Mouse (Mus musculus) embryonic facial prominence, embryonic 10.5 days (tissue): ENCODE data around the gene Noxo1. TPM values are rescaled to one million over a fixed set of nuclear protein-coding genes. Genes with fewer than 3 reads are reported as not detected.

Experiments used
- DNase-seq: peaks from one replicate; pipeline ENCODE4 v3.0.0-alpha.2; 2017; ENCODE audit warnings: low spot score
- H3K27ac ChIP-seq: fragments of 300-500 bp; sonication (generic); replicated peaks from 2 replicates; pipeline ENCODE4 v1.5.1; 2016; ENCODE audit warnings: mild to moderate bottlenecking
- H3K27me3 ChIP-seq: fragments of 300-500 bp; sonication (generic); replicated peaks from 2 replicates; pipeline ENCODE4 v1.6.1; 2016; ENCODE audit warnings: low read depth, mild to moderate bottlenecking; ENCODE audit not compliant: poor library complexity, severe bottlenecking
- H3K36me3 ChIP-seq: fragments of 300-500 bp; sonication (generic); replicated peaks from 2 replicates; pipeline ENCODE4 v1.6.1; 2016; ENCODE audit warnings: mild to moderate bottlenecking, moderate library complexity
- H3K4me1 ChIP-seq: fragments of 300-500 bp; sonication (generic); 2 replicates; pipeline ENCODE4 v1.6.1; 2016
- H3K4me3 ChIP-seq: fragments of 300-500 bp; sonication (generic); 2 replicates; pipeline ENCODE4 v1.5.1; 2016; ENCODE audit warnings: mild to moderate bottlenecking, moderate library complexity
- H3K9me3 ChIP-seq: fragments of 300-500 bp; sonication (generic); 2 replicates; pipeline ENCODE4 v1.6.1; 2016; ENCODE audit warnings: mild to moderate bottlenecking
- WGBS: fragments of 180-500 bp; shearing (Covaris S2); methylation state at CpG from one replicate; pipeline ENCODE4 v1.1.7; 2016; 5-methylcytosine and 5-hydroxymethylcytosine counted together
- polyA plus RNA-seq: library from polyadenylated mRNA; unstranded; fragments of >200 nt; fragmentation: Nextera tagmentation; extraction: Ambion mirVana; gene quantifications from 2 replicates; pipeline ENCODE4 v1.2.1, GENCODE M21; 2016

The Noxo1 gene
- polyA plus RNA-seq, 1 experiment from 2014 or later: 1.9 TPM

DNA sequence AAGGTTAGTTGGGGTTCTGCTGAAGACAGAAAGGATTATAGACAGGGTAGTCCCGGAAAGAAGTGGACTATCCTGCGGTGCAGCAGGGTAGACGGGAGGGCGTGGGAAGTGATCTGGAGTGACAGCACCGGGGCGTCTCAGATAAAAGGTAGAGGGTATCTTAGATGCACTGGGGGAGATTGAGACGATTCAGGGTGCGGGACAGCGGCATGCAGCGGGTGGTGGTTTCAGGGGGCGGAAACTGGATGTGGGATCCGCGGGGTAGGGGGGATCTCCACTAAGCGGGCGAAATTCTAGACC lies 27.8 kb downstream of the Noxo1 start:
- DNase-seq: no peak
- under 1% methylated on average over 15 of the region's 15 CpGs for WGBS
- Histone ChIP-seq H3K9me3 (no peaks in the 10 kb centered on the region), H3K27ac (peak overlapping the region; percentile 86), H3K27me3 (no peaks in the 10 kb centered on the region), H3K36me3 (peaks cover 22% of the 10 kb centered on the region), H3K4me3 (peak overlapping the region; percentile 90), H3K4me1 (peaks cover 34% of the 10 kb centered on the region)

DNA sequence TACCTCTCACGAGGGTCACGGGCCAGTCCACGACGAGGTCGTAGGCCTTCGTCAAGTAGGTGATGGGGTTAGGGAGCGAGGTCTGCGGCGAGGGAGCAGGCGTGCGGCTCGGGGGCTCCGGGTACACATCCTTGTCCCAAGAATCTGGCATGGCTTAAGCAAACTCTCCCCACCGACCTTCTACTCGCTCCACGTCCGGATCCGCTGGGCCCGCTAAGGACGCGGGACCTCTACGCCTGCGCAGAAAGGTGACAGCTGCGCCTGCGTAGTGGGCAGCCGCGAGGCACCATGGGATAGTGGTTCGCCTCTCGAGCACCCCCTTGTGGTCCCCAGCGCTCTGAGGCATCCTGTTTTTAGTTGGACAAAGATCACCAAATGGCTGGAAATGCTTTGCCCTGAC lies 28.1 kb downstream of the Noxo1 start, which contains the start of gene Ndufb10:
Gene Ndufb10, minus strand, starts transcription at position 295 of the 400 bp plus-strand sequence.
- H3K4me3 ChIP-seq: peak within 1 kb of the TSS; percentile 90
- peaks cover 22% of the 10 kb centered on the region for H3K36me3 ChIP-seq
- under 1% methylated on average over 30 of the region's 30 CpGs for WGBS
- no peaks in the 10 kb centered on the region for H3K27me3 ChIP-seq
- DNase-seq: peak; percentile 97
- no peaks in the 10 kb centered on the region for H3K9me3 ChIP-seq
- peaks cover 32% of the 10 kb centered on the region for H3K4me1 ChIP-seq
- peak within 1 kb of the TSS; percentile 86 for H3K27ac ChIP-seq

DNA sequence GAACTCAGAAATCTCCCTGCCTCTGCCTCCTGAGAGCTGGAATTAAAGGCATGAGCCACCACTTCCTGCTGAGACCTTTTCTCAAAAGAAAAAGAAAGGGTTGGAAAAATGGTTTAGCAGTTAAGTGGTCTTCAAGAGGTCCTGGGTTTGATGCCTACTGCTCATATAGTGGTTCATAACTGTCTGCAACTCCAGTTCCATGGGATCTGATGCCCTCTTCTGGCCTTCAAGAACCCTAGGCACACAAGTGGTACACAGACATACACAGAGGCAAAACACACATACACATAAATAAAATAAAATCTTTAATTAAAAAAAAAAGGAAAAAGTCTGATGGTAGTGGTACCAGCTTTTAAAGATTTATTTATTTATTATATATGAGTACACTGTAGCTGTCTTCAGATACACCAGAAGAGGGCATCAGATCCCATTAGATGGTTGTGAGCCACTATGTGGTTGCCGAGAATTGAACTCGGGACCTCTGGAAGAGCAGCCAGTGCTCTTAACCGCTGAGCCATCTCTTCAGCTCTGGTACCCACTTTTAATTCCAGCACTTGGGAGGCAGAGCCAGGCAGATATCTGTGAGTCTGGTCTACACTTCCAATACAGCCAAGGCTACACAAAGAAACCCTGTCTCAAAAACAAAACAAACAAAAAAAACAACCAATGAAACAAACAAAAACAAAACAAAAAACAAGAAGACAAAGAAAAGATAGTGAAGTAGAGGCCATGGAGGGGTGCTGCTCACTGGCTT lies 29.8 kb downstream of the Noxo1 start:
- no peak overlapping the region for H3K4me3 ChIP-seq
- no peak overlapping the region for H3K27ac ChIP-seq
- 71% methylated on average over 3 of the region's 3 CpGs for WGBS
- H3K27me3 ChIP-seq: no peaks in the 10 kb centered on the region
- no peak for DNase-seq
- H3K9me3 ChIP-seq: no peaks in the 10 kb centered on the region
- peaks cover 18% of the 10 kb centered on the region for H3K36me3 ChIP-seq
- peaks cover 32% of the 10 kb centered on the region for H3K4me1 ChIP-seq

DNA sequence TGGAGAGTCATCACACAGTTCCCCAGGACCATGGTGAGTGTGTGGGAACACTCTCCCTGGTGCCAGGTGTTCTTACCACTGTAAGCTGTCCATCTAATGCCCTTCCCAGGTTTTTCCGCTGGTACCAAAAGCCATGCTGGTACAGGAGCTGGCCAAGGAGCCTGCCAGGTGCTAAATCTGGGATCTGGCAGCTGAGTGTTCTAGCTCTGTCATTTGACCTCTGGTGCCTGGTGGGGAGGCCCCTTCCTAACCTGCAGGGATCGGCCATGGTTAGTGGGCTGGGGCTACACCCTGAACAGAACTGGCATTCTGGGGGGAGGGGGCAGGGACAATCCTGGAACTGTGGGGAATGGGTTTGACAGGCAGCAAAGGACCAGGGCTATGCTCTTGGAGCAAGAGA lies 31.6 kb downstream of the Noxo1 start, which contains the start of gene Rpl3l:
Gene Rpl3l, plus strand, starts transcription at position 203 of the 400 bp plus-strand sequence.
- no peak for DNase-seq
- Histone ChIP-seq H3K4me1 (peaks cover 17% of the 10 kb centered on the region), H3K4me3 (no peak within 1 kb of the TSS), H3K9me3 (no peaks in the 10 kb centered on the region), H3K27me3 (0 out of 2 replicates have a peak, but pooled peaks cover 8% of the 10 kb centered on the region), H3K27ac (no peak within 1 kb of the TSS), H3K36me3 (peaks cover under 1% of the 10 kb centered on the region)
- WGBS: 74% methylated on average over 2 of the region's 2 CpGs

DNA sequence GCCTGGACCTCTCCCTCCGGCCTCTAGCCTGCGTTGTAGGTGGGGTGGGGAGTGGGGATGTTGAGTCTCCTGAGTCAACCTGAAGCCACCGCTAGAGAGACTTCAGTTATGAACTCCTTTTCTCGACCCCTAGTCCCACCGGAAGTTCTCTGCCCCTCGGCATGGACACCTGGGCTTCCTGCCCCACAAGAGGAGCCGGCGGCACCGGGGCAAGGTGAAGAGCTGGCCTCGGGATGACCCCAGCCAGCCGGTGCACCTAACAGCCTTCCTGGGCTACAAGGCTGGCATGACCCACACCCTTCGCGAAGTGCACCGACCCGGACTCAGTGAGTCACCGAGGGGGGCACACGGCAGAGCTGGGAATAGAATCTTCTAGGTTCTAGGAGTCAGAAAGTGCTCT lies 32.1 kb downstream of the Noxo1 start:
- H3K27me3 ChIP-seq: 0 out of 2 replicates have a peak, but pooled peaks cover 9% of the 10 kb centered on the region
- no peak overlapping the region for H3K4me3 ChIP-seq
- H3K9me3 ChIP-seq: no peaks in the 10 kb centered on the region
- no peak for DNase-seq
- H3K4me1 ChIP-seq: peaks cover 12% of the 10 kb centered on the region
- 74% methylated on average over 17 of the region's 17 CpGs for WGBS
- H3K36me3 ChIP-seq: no peaks in the 10 kb centered on the region
- no peak overlapping the region for H3K27ac ChIP-seq

DNA sequence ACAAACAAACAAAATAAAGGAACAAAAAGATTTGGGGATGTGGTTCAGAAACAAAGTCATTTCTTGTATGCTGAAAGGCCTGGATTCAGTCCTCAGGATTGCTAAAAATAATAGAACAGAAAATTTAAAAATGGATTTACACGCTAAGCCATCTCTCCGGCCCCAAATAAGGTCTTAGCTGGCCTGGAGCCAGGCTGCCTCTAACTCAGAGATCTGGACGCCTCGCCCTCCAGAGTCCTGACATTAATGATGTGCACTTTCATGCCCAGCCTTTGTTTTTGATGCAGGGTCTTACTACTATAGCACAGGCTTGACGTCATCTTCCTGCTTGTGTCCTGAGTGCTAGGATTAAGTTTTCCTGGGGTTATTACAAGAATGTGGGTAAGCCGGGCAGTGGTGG lies 33.0 kb downstream of the Noxo1 start:
- no peaks in the 10 kb centered on the region for H3K36me3 ChIP-seq
- no peak overlapping the region for H3K27ac ChIP-seq
- 90% methylated on average over 6 of the region's 6 CpGs for WGBS
- H3K27me3 ChIP-seq: peaks cover 15% of the 10 kb centered on the region; the same call in 1 of the 2 replicates
- no peak overlapping the region for H3K4me3 ChIP-seq
- DNase-seq: no peak
- peaks cover 5% of the 10 kb centered on the region for H3K4me1 ChIP-seq
- no peaks in the 10 kb centered on the region for H3K9me3 ChIP-seq

DNA sequence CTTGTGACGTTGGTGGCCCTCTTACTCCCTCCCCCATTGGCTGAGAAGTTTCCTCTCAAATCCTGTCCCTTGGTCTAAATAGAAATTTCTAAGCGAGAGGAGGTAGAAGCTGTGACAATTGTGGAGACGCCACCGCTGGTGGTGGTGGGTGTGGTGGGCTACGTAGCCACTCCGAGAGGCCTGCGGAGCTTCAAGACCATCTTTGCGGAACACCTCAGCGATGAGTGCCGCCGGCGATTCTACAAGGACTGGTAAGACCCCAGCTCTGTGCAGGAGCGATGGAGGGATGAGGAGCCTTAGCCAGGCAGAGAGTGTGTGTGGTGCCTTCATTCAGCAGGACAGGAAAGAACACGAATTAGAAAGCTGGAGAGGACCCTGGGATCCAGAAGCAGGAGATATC lies 34.8 kb downstream of the Noxo1 start:
- Histone ChIP-seq H3K4me1 (peaks cover 3% of the 10 kb centered on the region), H3K27ac (no peak overlapping the region), H3K27me3 (peaks cover 15% of the 10 kb centered on the region; the same call in 1 of the 2 replicates), H3K9me3 (no peaks in the 10 kb centered on the region), H3K36me3 (no peaks in the 10 kb centered on the region), H3K4me3 (no peak overlapping the region)
- WGBS: 82% methylated on average over 14 of the region's 14 CpGs
- no peak for DNase-seq

DNA sequence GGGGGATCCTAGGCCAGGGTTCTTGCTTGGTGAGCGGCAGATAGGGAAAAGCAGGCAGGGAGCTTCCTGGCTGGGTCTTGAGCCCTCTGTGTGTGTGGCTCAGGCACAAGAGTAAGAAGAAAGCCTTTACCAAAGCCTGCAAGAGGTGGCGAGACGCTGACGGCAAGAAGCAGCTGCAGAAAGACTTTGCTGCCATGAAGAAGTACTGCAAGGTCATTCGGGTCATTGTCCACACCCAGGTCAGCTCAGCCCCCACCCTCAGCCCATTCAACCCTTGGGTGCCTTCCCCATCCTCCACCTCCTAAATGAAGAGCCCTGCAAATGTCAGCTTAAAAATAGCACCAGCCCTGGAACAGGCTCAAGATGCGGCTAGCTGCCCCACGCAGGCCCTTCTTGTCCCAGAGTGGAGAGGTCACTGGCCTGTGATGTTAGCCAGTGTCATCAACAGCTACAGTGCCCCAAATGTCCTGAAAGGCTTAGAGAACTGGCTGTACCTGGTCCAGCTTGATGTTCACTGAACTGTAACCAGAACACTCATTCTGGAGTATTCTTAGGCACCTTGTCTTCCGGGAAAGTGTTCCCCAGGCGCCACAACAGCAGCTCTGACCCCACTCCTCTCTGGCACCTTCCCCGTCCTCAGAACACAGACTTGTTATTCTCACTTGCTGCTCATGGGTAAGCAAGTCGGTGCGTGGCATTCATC lies 36.4 kb downstream of the Noxo1 start:
- no peak overlapping the region for H3K4me3 ChIP-seq
- 81% methylated on average over 12 of the region's 12 CpGs for WGBS
- no peak for DNase-seq
- H3K27me3 ChIP-seq: peaks cover 15% of the 10 kb centered on the region; the same call in 1 of the 2 replicates
- no peaks in the 10 kb centered on the region for H3K36me3 ChIP-seq
- H3K9me3 ChIP-seq: no peaks in the 10 kb centered on the region
- peaks cover 19% of the 10 kb centered on the region for H3K4me1 ChIP-seq
- no peak overlapping the region for H3K27ac ChIP-seq

DNA sequence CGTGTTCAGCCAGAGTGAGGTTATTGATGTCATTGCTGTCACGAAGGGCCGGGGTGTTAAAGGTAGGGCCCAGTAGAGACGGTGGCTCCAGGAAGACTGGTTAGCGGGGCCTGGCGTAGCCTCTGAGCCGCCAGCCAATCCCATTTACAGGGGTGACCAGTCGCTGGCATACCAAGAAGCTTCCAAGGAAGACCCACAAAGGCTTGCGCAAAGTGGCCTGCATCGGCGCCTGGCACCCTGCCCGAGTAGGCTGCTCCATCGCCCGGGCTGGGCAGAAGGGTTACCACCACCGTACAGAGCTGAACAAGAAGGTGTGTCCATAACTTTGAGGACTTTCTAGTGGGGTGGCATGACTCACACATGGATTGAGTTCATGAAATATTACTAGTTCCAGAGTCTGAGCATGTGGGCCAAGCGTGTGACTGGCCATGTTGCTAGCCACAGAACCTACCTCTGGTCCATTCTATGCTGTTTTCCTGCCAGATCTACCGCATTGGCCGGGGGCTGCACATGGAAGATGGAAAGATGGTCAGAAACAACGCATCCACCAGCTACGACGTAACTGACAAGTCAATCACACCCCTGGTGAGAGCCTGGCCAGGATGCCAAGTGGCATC lies 37.5 kb downstream of the Noxo1 start:
- WGBS: 90% methylated on average over 21 of the region's 21 CpGs

DNA sequence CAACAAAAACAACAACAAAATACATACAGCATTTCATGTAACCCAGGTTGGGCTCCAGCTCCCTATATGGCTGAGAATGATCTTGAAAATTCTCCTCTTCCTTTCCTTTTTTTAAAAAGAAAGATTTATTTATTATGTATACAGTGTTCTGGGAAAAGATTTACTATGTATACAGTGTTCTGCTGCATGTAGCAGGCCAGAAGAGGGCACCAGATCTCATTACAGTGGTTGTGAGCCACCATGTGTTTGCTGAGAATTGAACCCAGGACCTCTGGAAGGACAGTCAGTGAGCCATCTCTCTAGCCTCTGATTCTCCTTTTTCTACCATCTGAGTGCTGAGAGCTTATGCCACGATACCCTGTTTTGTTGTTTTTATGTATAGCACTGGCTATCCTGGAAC lies 38.5 kb downstream of the Noxo1 start:
- H3K4me3 ChIP-seq: no peak overlapping the region
- H3K9me3 ChIP-seq: no peaks in the 10 kb centered on the region
- H3K36me3 ChIP-seq: no peaks in the 10 kb centered on the region
- 83% methylated on average over 1 of the region's 1 CpGs for WGBS
- H3K27ac ChIP-seq: no peak overlapping the region
- peaks cover 15% of the 10 kb centered on the region; the same call in 1 of the 2 replicates for H3K27me3 ChIP-seq
- no peak for DNase-seq
- H3K4me1 ChIP-seq: peaks cover 23% of the 10 kb centered on the region

More for the DNA sequence above, 37.5 kb downstream of the Noxo1 start:
- H3K4me1 ChIP-seq: peaks cover 23% of the 10 kb centered on the region
- no peak overlapping the region for H3K4me3 ChIP-seq
- no peak for DNase-seq
- no peak overlapping the region for H3K27ac ChIP-seq
- H3K36me3 ChIP-seq: no peaks in the 10 kb centered on the region
- peaks cover 15% of the 10 kb centered on the region; the same call in 1 of the 2 replicates for H3K27me3 ChIP-seq
- H3K9me3 ChIP-seq: no peaks in the 10 kb centered on the region

DNA sequence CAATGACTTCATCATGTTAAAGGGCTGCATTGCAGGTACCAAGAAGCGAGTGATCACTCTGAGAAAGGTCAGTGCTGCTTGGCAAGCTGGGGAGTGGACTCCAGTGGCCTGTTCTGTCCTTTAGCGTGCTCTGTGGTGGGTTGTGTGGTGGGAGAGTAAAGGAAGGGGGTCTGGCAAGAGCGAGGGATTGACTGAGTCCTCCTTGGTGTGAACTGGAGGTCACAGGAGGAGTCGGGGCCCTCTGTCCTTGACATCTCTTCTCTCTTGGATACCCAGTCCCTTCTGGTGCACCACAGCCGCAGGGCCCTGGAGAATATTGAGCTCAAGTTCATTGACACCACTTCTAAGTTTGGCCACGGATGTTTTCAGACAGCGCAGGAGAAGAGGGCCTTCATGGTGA lies 39.4 kb downstream of the Noxo1 start:
- Histone ChIP-seq H3K4me3 (peak overlapping the region; percentile 79; the same call in 1 of the 2 replicates), H3K27me3 (peaks cover 15% of the 10 kb centered on the region; the same call in 1 of the 2 replicates), H3K4me1 (peaks cover 23% of the 10 kb centered on the region), H3K27ac (no peak overlapping the region), H3K9me3 (no peaks in the 10 kb centered on the region), H3K36me3 (peaks cover 6% of the 10 kb centered on the region; the same call in 1 of the 2 replicates)
- 87% methylated on average over 7 of the region's 7 CpGs for WGBS
- DNase-seq: no peak

DNA sequence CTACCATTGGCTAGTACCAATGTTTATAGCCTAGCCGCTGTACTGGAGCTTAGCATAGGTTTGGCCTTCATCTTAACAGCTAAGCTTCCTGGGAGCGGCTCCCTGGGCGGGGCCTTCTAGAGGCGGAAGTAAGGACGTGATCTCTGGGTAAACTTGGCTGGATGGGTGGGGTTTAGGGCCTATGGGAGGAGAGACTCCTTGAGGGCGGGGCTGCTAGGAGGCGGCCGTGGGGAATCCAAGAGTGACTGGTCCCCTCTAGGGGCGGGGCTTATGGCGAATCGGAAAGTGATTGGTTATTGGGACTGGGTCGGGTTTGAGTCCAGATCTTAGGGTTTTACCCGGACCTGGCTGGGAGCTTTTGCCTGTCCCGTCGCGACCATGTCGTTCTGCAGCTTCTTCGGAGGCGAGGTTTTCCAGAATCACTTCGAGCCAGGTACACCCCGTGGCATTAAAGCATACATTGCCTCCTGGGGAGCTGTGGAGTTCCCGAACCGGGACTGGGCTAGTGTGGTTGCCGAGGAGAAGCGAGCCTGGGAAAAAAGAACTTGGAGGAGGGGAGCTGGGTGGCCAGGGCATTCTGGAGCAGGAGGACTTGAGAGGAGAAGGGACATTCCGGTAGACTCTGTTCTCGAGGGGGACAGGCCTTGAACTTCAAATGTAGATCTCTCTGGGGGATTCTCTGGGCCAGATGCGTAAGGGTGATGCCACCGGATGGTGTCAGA lies 40.5 kb downstream of the Noxo1 start, which contains the start of gene Msrb1:
Gene Msrb1, plus strand, starts transcription at position 313 of the 722 bp plus-strand sequence.
- 2% methylated on average over 29 of the region's 29 CpGs for WGBS
- Histone ChIP-seq H3K36me3 (peaks cover 11% of the 10 kb centered on the region; the same call in 1 of the 2 replicates), H3K4me3 (peak within 1 kb of the TSS; percentile 79), H3K27me3 (peaks cover 15% of the 10 kb centered on the region; the same call in 1 of the 2 replicates), H3K27ac (peak within 1 kb of the TSS; percentile 82), H3K9me3 (no peaks in the 10 kb centered on the region), H3K4me1 (peaks cover 23% of the 10 kb centered on the region)
- DNase-seq: peak; percentile 96
